Mouse (Mus musculus) retina, postnatal 7 days (tissue): ENCODE data around the gene Olfr26.
"Not testable (repeated sequence)": the region's sequence is repeated elsewhere in the genome, so short reads cannot be mapped to it uniquely, and the experiment has no call there.

Experiments
- DNase-seq: peaks from one replicate; pipeline ENCODE4 v3.0.0-alpha.2; 2012; ENCODE audit warnings: low read depth, low spot score

The Olfr26 gene

GRCm38 (mm10) chr9:38854760-38855159 is at the start of gene Olfr26:
Olfr26 (plus strand) TSS chr9:38855060.
- DNase-seq, result no peak

DNA sequence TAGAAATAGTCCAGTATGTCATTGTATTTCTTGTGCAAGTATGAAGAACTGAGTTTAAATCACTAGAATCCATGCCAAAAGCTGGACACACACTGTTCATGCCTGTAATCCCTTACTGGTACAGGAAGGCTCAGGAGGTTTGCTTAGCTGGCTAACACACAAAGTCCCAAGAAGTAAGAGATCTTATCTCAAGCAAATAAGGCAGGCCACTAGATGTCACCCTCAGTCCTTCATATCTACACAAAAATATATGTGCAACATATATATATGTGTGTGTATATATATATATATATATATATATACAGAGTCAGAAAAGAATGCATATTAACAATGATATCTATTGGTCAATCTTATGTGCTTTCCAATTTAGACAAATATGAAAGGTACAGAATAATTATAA is 49.2 kb upstream of the Olfr26 start:
- DNase-seq, result no peak

GRCm38 (mm10) chr9:38814314-38814713 is 40.5 kb upstream of the Olfr26 start, which contains the start of gene Olfr922:
Olfr922 (plus strand) TSS chr9:38814614.
- DNase-seq, result no peak

DNA sequence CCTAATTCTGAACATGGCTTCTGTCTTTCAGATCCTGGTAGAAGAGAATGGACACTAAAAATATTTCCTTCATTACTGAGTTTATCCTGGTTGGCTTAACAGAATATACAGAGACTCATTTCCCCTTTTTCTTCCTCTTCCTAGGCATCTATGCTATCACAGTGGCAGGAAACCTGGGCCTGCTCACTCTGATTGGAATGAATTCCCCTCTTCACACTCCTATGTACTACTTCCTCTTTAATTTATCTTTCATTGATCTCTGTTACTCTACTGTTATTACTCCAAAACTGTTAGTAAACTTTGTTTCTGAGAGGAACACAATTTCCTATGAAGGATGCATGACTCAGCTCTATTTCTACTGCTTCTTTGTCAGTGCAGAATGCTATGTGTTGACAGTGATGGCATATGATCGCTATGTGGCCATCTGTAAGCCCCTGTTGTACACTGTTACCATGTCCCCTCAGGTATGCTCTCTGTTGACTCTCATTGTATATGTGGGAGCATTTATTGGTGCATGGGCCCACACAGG is 39.3 kb upstream of the Olfr26 start:
- no peak for DNase-seq

DNA sequence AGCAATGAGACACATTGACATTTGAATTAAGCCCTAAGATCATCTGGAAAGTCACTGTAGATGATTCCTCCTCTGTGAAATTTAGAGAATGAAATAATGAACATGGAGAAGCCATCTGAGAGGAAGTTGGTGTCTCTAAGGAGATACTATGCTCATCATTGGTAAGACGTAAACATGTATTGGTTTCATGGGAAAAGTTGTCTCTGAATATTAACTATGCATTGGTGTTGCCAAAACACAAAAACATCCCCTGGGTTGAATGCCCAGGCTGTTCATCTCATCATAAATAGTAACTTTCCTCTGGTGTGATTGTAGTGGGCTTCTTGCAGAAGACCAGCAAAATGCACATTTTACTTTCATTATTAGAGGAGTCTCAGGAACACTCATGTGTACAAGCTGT is 28.6 kb upstream of the Olfr26 start, which contains the start of gene Olfr923:
TSS of gene Olfr923 (plus strand) at position 301 of the 400 bp plus-strand sequence.
- DNase-seq, result no peak

- no peak for DNase-seq
These were observed 21.8 kb upstream of the Olfr26 start for GRCm38 (mm10) chr9:38833027-38833426.

DNA sequence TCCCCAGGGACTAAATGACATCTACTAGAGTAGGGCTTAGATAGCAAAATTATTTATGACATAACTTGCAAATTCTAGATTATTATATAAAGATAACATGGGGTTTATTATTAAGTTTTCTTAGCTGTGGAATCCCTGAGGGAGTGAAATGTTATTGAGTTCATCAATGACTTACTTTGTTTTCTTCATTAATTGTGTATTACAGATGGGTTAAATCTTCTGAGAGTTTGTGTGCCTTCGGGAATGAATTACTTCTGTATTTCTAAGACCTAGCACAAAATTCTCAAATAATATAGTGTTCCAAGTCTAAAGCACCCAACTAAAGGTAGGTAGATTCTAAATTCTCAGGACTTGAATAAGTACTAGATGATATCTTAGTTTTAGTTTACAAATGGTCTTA is 10.7 kb upstream of the Olfr26 start, which contains the start of gene Olfr924:
TSS of gene Olfr924 (plus strand) at position 301 of the 400 bp plus-strand sequence.
- no peak for DNase-seq

GRCm38 (mm10) chr9:38874880-38875279 is 20.0 kb downstream of the Olfr26 start:
- not testable (repeated sequence) for DNase-seq

DNA sequence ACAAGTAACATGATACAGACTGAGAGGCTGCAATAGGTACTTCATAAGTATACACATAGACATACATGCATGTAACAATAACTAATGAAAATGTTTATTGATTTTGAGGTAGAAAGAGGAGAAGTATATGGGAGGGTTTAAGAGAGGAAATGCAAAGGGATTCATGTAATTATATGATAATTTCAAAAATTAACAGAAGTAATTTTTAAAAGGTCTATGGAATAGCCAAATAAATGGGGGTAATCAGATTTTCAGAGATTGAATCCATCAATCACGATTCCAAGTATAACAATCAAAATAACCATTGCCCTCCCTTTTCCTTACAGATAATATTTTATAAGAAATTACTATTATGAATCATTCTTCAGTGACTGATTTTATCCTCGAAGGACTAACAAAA is 22.0 kb downstream of the Olfr26 start, which contains the start of gene Olfr926:
TSS of gene Olfr926 (plus strand) at position 301 of the 400 bp plus-strand sequence.
- no peak for DNase-seq
